Mouse (Mus musculus) spleen, postnatal 14 days (tissue): ENCODE data around the gene Mthfd2l.

Source experiments
- DNase-seq, 2 experiments: peaks; one replicate each; pipeline ENCODE4 v3.0.0; 2021 to 2022; ENCODE audit warnings: low spot score in 2 of 2

Mthfd2l gene

GRCm38 (mm10) chr5:90949499-90949898 lies 18.6 kb downstream of the Mthfd2l start:
- DNase-seq: no peak

GRCm38 (mm10) chr5:90951475-90951874 lies 20.6 kb downstream of the Mthfd2l start:
- no peak for DNase-seq

GRCm38 (mm10) chr5:90952731-90953481 lies 22.0 kb downstream of the Mthfd2l start:
- DNase-seq: no peak

GRCm38 (mm10) chr5:90964316-90964715 lies 33.4 kb downstream of the Mthfd2l start:
- no peak for DNase-seq

GRCm38 (mm10) chr5:90964764-90965163 lies 33.8 kb downstream of the Mthfd2l start:
- DNase-seq: no peak

GRCm38 (mm10) chr5:90965386-90965785 lies 34.5 kb downstream of the Mthfd2l start:
- DNase-seq: no peak

- peak in 1 of 2 experiments; percentile 5 for DNase-seq
These were observed 46.3 kb downstream of the Mthfd2l start for GRCm38 (mm10) chr5:90977244-90977643.

GRCm38 (mm10) chr5:90980297-90980696 lies 49.4 kb downstream of the Mthfd2l start:
- DNase-seq: no peak

GRCm38 (mm10) chr5:90987605-90988004 lies 56.7 kb downstream of the Mthfd2l start:
- no peak for DNase-seq

- no peak for DNase-seq
These were observed 57.2 kb downstream of the Mthfd2l start for GRCm38 (mm10) chr5:90988149-90988548.

GRCm38 (mm10) chr5:90988592-90988991 lies 57.7 kb downstream of the Mthfd2l start:
- DNase-seq: no peak

GRCm38 (mm10) chr5:90999942-91000341 lies 69.0 kb downstream of the Mthfd2l start:
- DNase-seq: no peak

GRCm38 (mm10) chr5:91015216-91015615 lies 84.3 kb downstream of the Mthfd2l start:
- DNase-seq: no peak

GRCm38 (mm10) chr5:91023114-91023513 lies 92.2 kb downstream of the Mthfd2l start:
- DNase-seq: no peak

- no peak for DNase-seq
These were observed 96.2 kb downstream of the Mthfd2l start, which contains the start of gene Epgn for GRCm38 (mm10) chr5:91027164-91027563. TSS of gene Epgn (plus strand) at chr5:91027464.

GRCm38 (mm10) chr5:91027840-91028239 lies 96.9 kb downstream of the Mthfd2l start:
- DNase-seq: no peak

GRCm38 (mm10) chr5:91030629-91031028 lies 99.7 kb downstream of the Mthfd2l start:
- no peak for DNase-seq

GRCm38 (mm10) chr5:91035341-91035740 lies 104.4 kb downstream of the Mthfd2l start:
- DNase-seq: no peak

- DNase-seq: no peak
These were observed 105.7 kb downstream of the Mthfd2l start for GRCm38 (mm10) chr5:91036628-91037027.

GRCm38 (mm10) chr5:91037756-91038155 lies 106.8 kb downstream of the Mthfd2l start:
- no peak for DNase-seq

GRCm38 (mm10) chr5:91038547-91038946 lies 107.6 kb downstream of the Mthfd2l start:
- no peak for DNase-seq

GRCm38 (mm10) chr5:91038963-91039362 lies 108.0 kb downstream of the Mthfd2l start:
- no peak for DNase-seq

- DNase-seq: no peak
These were observed 117.1 kb downstream of the Mthfd2l start for GRCm38 (mm10) chr5:91047987-91048386.

- no peak for DNase-seq
These were observed 117.5 kb downstream of the Mthfd2l start for GRCm38 (mm10) chr5:91048397-91048796.
